Mouse (Mus musculus) E14TG2a.4 (cell line): ENCODE results near the gene Frmd5.

ENCODE experiments used
- CTCF ChIP-seq: conservative IDR thresholded peaks from 2 replicates; pipeline ENCODE4 v1.5.1; 2014; ENCODE audit warnings: low read length
- NANOG ChIP-seq: IDR thresholded peaks from 2 replicates; pipeline ENCODE4 v1.6.1; 2014; ENCODE audit warnings: borderline replicate concordance, low read length, mixed read lengths
- POU5F1 ChIP-seq: IDR thresholded peaks from 2 replicates; pipeline ENCODE4 v1.6.1; 2014; ENCODE audit warnings: low read length, borderline replicate concordance

DNA sequence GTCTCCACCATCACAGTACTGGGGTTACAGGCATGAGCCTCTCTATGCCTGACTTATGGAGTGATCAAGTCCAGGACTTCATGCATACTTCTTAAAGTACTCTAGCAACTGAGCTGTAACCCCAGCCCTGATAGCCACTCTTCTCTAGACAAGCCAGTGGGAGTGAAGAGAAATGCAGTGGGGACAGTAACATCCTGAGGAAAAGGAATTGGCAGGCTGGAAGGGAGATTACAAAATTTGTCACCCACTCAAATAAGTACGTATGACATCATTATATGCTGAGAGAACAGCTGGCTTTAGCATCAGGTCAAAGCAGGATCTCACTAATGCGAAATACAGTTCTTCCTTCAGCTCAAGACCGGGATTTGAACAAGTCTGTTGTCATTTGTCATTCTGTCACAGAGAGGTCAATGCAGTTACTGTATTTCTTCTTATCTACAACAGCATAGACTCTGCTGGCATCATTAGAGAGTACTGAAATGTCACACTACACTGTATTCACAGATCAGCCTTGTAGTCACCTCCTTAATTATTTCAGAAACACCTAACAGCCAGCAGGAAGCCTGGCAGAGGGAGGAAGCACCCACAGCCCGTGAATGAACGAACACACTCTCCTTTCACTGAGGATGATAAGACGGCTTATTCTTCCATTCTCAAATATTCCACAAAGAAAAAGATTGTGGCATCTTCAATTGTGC, 129.8 kb downstream of the Frmd5 start:
- TF ChIP-seq POU5F1 (no peak), CTCF (no peak), NANOG (no peak)
